In genomic region chr3:109119562-109119961, GRCm38 (mm10) we compare ENCODE assay signal across 47 mouse cellular contexts. TPM values are rescaled to one million over a fixed set of nuclear protein-coding genes. Genes with fewer than 3 reads are reported as not detected.
"Had no signal": no experiment of that assay in that cellular context is flagged by ENCODE, and none has a peak within 500 bp of the region (broad histone marks: within the 10 kb centered on the region; RNA-seq: fewer than 3 reads in every experiment).

No protein-coding gene starts in this region.

- H3K9me3 ChIP-seq: limb, embryonic 10.5 days; limb, embryonic 12.5 days; limb, embryonic 13.5 days; limb, embryonic 15.5 days; liver, embryonic 15.5 days; lung, embryonic 15.5 days; midbrain, embryonic 10.5 days; midbrain, embryonic 12.5 days; midbrain, embryonic 13.5 days; midbrain, embryonic 15.5 days had no signal

- H3K4me3 ChIP-seq: limb, embryonic 10.5 days; limb, embryonic 12.5 days; limb, embryonic 13.5 days; limb, embryonic 15.5 days; liver, embryonic 12.5 days; liver, embryonic 13.5 days; liver, embryonic 15.5 days; lung, embryonic 15.5 days; megakaryocyte, embryonic 14.5 days; midbrain, embryonic 10.5 days; midbrain, embryonic 12.5 days; midbrain, embryonic 13.5 days; midbrain, embryonic 15.5 days; myocyte had no signal

- H3K4me2 ChIP-seq: limb, embryonic 12.5 days; limb, embryonic 13.5 days; limb, embryonic 15.5 days; liver, embryonic 11.5 days; liver, embryonic 12.5 days; liver, embryonic 13.5 days; liver, embryonic 15.5 days; lung, embryonic 14.5 days; lung, embryonic 15.5 days; midbrain, embryonic 11.5 days; midbrain, embryonic 12.5 days; midbrain, embryonic 13.5 days; midbrain, embryonic 15.5 days had no signal

- H3K27me3 ChIP-seq: limb, embryonic 12.5 days; limb, embryonic 13.5 days; limb, embryonic 15.5 days; liver, embryonic 13.5 days; lung, embryonic 15.5 days; megakaryocyte, embryonic 14.5 days; midbrain, embryonic 12.5 days; midbrain, embryonic 13.5 days; midbrain, embryonic 15.5 days had no signal

- H3K9ac ChIP-seq: limb, embryonic 12.5 days; limb, embryonic 13.5 days; limb, embryonic 15.5 days; liver, embryonic 12.5 days; liver, embryonic 13.5 days; liver, embryonic 14.5 days; liver, embryonic 15.5 days; liver, postnatal 0 days; lung, embryonic 14.5 days; lung, embryonic 15.5 days; midbrain, embryonic 12.5 days; midbrain, embryonic 13.5 days; midbrain, embryonic 15.5 days had no signal

- H3K36me3 ChIP-seq: limb, embryonic 10.5 days; limb, embryonic 12.5 days; limb, embryonic 13.5 days; limb, embryonic 15.5 days; liver, embryonic 12.5 days; liver, embryonic 13.5 days; liver, embryonic 15.5 days; lung, embryonic 15.5 days; midbrain, embryonic 10.5 days; midbrain, embryonic 12.5 days; midbrain, embryonic 13.5 days; midbrain, embryonic 15.5 days had no signal

- DNase-seq: left cerebral cortex, postnatal 4 days; liver; liver, embryonic 13.5 days; liver, postnatal 0 days; lung, adult 18-20 months; lung, adult 2 months; lung, embryonic 14.5 days; lung, postnatal 10 days; lung, postnatal 14 days; lung, postnatal 36 days; lung, postnatal 4 days; midbrain, embryonic 14.5 days had no signal

- H3K27ac ChIP-seq: limb, embryonic 10.5 days; limb, embryonic 12.5 days; limb, embryonic 13.5 days; limb, embryonic 15.5 days; liver, embryonic 12.5 days; liver, embryonic 13.5 days; liver, embryonic 14.5 days; liver, embryonic 15.5 days; lung, embryonic 15.5 days; macrophage; midbrain, embryonic 10.5 days; midbrain, embryonic 12.5 days; midbrain, embryonic 13.5 days; midbrain, embryonic 15.5 days had no signal

- ATAC-seq: liver, embryonic 12.5 days; liver, postnatal 0 days; lung, postnatal 0 days; midbrain, embryonic 13.5 days; midbrain, embryonic 15.5 days; midbrain, embryonic 16.5 days had no signal

RNA-seq across cellular contexts. Expression of gene Slc25a54, which starts 39.3 kb away (rescaled TPM):
- total RNA-seq: left cerebral cortex, adult 8-10 months; left cerebral cortex, postnatal 10 days; left cerebral cortex, postnatal 14 days; left cerebral cortex, postnatal 25 days; left cerebral cortex, postnatal 36 days; left cerebral cortex, postnatal 4 days; liver, adult 2 months; megakaryocyte progenitor cell, adult 5-6 weeks; megakaryocyte, adult 5-6 weeks; megakaryocyte-erythroid progenitor cell, adult 5-6 weeks; midbrain, postnatal 0 days; monocyte, adult 5-6 weeks had no signal
- polyA plus RNA-seq: limb, embryonic 10.5 days; limb, embryonic 11.5 days; limb, embryonic 12.5 days; limb, embryonic 13.5 days; limb, embryonic 14.5 days; limb, embryonic 15.5 days; liver, adult 2 months; liver, embryonic 11.5 days; liver, embryonic 12.5 days; liver, embryonic 13.5 days; liver, embryonic 14.5 days; liver, embryonic 15.5 days; liver, embryonic 16.5 days; liver, postnatal 0 days; lung, adult 2 months; lung, embryonic 14.5 days; lung, embryonic 15.5 days; lung, embryonic 16.5 days; lung, postnatal 0 days; macrophage; midbrain, embryonic 10.5 days; midbrain, embryonic 11.5 days; midbrain, embryonic 12.5 days; midbrain, embryonic 13.5 days; midbrain, embryonic 14.5 days; midbrain, embryonic 15.5 days; midbrain, embryonic 16.5 days; neural tube, embryonic 11.5 days had no signal
